Mouse (Mus musculus): ENCODE data around the gene Cdc20. TPM values are rescaled to one million over a fixed set of nuclear protein-coding genes. Genes with fewer than 3 reads are reported as not detected.

The Cdc20 gene
- polyA plus RNA-seq, 1 experiment from 2014 or later: 259 TPM

DNA sequence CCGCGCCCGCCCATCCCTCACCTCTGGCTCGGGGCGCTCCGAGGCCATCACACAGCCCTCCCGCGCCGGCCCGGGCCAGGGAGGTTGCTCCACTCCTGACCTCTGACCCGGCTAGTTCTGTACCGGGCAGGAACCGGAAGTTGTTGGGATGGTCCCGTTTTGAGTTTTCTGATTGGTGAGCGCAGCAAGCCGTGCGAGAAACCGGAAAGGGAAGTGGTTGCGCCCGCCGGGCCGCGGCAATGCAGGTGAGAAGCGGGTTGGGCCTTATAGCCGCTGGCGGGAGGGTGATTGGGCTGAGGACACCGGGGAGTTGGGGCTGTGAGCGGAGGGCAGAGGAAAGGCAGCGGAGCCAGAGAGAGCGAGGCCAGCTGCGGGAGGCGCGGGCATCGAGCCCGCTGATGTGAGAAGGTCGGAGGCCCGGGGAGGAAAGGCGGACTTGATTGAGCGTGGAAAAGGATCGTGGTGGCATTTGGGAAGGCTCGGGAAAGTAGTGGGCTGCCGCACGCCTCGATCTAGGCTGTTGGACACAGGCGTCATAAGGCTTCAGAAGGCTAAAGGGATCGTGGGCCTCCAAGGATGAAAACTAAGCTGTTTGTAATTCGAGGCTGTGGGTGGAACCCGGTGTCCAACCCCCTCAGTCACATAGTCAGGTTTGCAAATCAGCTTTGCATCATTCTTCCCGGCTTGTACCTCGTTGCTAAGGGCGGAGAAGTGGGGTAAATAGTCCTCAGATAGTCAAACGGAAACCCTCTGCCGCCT is 27.8 kb downstream of the Cdc20 start, which contains the start of the genes Szt2 and Med8:
TSS of gene Szt2 (minus strand) at position 132 of the 759 bp plus-strand sequence.
TSS of gene Med8 (plus strand) at position 196 of the 759 bp plus-strand sequence.
- no peaks in the 10 kb centered on the region for H3K27me3 ChIP-seq (replicated peaks; ENCODE audit: control insufficient read depth, insufficient read depth, low read length)
- DNase-seq (ENCODE audit: low spot score) (peak; percentile 90), ATAC-seq (replicated peaks; ENCODE audit: low FRiP score, low TSS enrichment, low read depth) (peak; percentile 94)
- H3K4me3 ChIP-seq (ENCODE audit: low read depth, low read length): peak within 1 kb of the TSS; percentile 98
- H3K36me3 ChIP-seq (ENCODE audit: control insufficient read depth, insufficient read depth, low read length): peaks cover 40% of the 10 kb centered on the region
- H3K4me1 ChIP-seq (replicated peaks; ENCODE audit: control insufficient read depth, insufficient read depth, low read length): peaks cover 14% of the 10 kb centered on the region
- H3K9me3 ChIP-seq (ENCODE audit: control insufficient read depth, low read length): no peaks in the 10 kb centered on the region
- peak within 1 kb of the TSS; percentile 47; the same call in 1 of the 2 replicates for H3K27ac ChIP-seq (ENCODE audit: low read depth)
- under 1% methylated on average over 53 of the region's 53 CpGs for WGBS
- H3K9ac ChIP-seq (ENCODE audit: low read length): peak within 1 kb of the TSS; percentile 87
- peak within 1 kb of the TSS; percentile 91 for H3K4me2 ChIP-seq (ENCODE audit: low read length)

DNA sequence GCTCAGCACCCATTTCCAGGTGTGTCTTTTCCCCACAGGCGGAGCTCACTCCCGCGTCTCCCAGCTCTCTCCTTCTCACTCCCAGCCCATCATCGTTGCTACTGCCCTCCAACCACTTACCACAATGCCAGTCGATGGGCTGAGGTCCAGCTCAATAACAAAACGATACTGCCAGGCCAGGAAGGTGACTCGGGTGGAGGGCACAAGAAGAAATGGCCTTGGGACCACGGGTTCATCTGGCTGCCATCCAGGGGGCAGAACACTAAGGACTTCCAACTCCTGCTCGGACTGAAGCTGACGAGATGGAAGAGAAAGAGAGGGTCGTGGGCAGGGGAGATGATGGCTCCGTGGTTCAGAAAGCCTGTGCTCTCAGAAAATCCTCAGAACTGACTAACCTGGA is 34.5 kb downstream of the Cdc20 start:
- H3K36me3 ChIP-seq (ENCODE audit: control insufficient read depth, insufficient read depth, low read length): peaks cover 56% of the 10 kb centered on the region
- no peaks in the 10 kb centered on the region for H3K9me3 ChIP-seq (ENCODE audit: control insufficient read depth, low read length)

DNA sequence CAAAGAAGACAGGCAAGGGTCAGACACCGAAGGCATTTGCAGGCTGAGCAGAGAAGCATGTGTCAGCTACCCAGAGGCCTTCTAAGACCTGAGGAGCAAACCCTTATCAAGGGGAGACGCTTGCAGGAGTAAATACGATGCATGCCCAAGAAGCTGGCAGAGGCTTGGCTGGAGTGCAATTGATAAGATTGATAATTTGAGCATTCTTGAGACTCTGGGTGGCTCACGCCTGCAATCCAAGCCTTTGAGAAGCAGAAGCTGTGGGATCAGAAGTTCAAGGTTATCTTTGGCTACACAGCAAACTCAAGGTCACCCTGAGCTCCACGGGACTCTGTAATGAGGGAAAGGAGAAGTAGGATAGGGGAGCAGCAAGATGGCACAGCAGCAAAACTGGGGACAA is 35.2 kb downstream of the Cdc20 start:
- Histone ChIP-seq H3K4me1 (replicated peaks; ENCODE audit: control insufficient read depth, insufficient read depth, low read length) (no peaks in the 10 kb centered on the region), H3K36me3 (ENCODE audit: control insufficient read depth, insufficient read depth, low read length) (peaks cover 64% of the 10 kb centered on the region), H3K4me2 (ENCODE audit: low read length) (no peak overlapping the region), H3K27me3 (replicated peaks; ENCODE audit: control insufficient read depth, insufficient read depth, low read length) (no peaks in the 10 kb centered on the region), H3K4me3 (ENCODE audit: low read depth, low read length) (no peak overlapping the region), H3K9me3 (ENCODE audit: control insufficient read depth, low read length) (no peaks in the 10 kb centered on the region), H3K9ac (ENCODE audit: low read length) (no peak overlapping the region), H3K27ac (ENCODE audit: low read depth) (no peak overlapping the region)
- ATAC-seq (replicated peaks; ENCODE audit: low FRiP score, low TSS enrichment, low read depth) (no peak), DNase-seq (ENCODE audit: low spot score) (no peak)
- 88% methylated on average over 5 of the region's 5 CpGs for WGBS

More for the DNA sequence above, 34.5 kb downstream of the Cdc20 start:
- Histone ChIP-seq H3K4me2 (ENCODE audit: low read length) (no peak overlapping the region), H3K4me3 (ENCODE audit: low read depth, low read length) (no peak overlapping the region), H3K27ac (ENCODE audit: low read depth) (no peak overlapping the region), H3K27me3 (replicated peaks; ENCODE audit: control insufficient read depth, insufficient read depth, low read length) (no peaks in the 10 kb centered on the region), H3K4me1 (replicated peaks; ENCODE audit: control insufficient read depth, insufficient read depth, low read length) (no peaks in the 10 kb centered on the region), H3K9ac (ENCODE audit: low read length) (no peak overlapping the region)
- 93% methylated on average over 12 of the region's 12 CpGs for WGBS
- no peak for DNase-seq (ENCODE audit: low spot score)
- no peak for ATAC-seq (replicated peaks; ENCODE audit: low FRiP score, low TSS enrichment, low read depth)

DNA sequence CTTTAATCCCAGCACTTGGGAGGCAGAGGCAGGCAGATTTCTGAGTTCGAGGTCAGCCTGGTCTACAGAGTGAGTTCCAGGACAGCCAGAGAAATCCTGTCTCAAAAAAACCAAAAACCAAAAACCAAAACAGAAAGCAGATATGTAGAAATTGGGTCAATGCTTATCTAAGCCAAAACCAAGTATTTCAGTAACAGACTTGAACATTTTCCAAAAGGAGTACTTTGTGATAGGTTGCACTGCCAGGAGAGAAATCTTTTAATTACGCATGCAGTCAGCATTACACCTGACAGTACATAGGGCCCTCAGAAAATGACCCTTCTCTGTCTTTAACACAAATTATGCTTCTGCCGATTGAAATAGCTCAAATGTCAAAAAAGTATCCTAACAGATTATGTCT is 35.7 kb downstream of the Cdc20 start:
- H3K27me3 ChIP-seq (replicated peaks; ENCODE audit: control insufficient read depth, insufficient read depth, low read length): no peaks in the 10 kb centered on the region
- no peak for DNase-seq (ENCODE audit: low spot score)
- no peak overlapping the region for H3K4me2 ChIP-seq (ENCODE audit: low read length)
- peaks cover 69% of the 10 kb centered on the region for H3K36me3 ChIP-seq (ENCODE audit: control insufficient read depth, insufficient read depth, low read length)
- no peak for ATAC-seq (replicated peaks; ENCODE audit: low FRiP score, low TSS enrichment, low read depth)
- H3K4me1 ChIP-seq (replicated peaks; ENCODE audit: control insufficient read depth, insufficient read depth, low read length): no peaks in the 10 kb centered on the region
- no peaks in the 10 kb centered on the region for H3K9me3 ChIP-seq (ENCODE audit: control insufficient read depth, low read length)
- no peak overlapping the region for H3K4me3 ChIP-seq (ENCODE audit: low read depth, low read length)
- no peak overlapping the region for H3K27ac ChIP-seq (ENCODE audit: low read depth)
- WGBS: 96% methylated on average over 3 of the region's 3 CpGs
- H3K9ac ChIP-seq (ENCODE audit: low read length): no peak overlapping the region

DNA sequence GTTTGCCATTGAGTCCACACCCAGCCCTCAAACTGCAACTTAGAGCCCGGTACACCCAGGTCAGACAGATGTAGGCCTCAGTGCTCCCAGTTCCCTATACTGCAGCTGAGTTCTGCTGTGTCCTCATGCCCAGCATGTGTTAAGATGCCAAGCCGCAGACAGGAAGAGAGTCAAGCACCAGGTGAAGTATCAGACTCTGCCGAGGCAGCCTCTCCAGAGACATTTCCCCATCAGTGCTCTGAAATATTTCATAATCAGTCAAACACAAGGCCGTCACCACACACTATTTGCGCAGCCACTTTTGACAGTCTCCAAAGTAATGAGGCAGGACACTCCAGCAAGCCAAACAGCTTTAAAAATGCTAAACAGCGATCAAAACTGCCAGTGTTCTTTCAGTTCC is 38.8 kb downstream of the Cdc20 start:
- no peak for DNase-seq (ENCODE audit: low spot score)
- Histone ChIP-seq H3K4me3 (ENCODE audit: low read depth, low read length) (no peak overlapping the region), H3K4me1 (replicated peaks; ENCODE audit: control insufficient read depth, insufficient read depth, low read length) (no peaks in the 10 kb centered on the region), H3K9ac (ENCODE audit: low read length) (no peak overlapping the region), H3K36me3 (ENCODE audit: control insufficient read depth, insufficient read depth, low read length) (peaks cover 89% of the 10 kb centered on the region), H3K4me2 (ENCODE audit: low read length) (no peak overlapping the region), H3K27ac (ENCODE audit: low read depth) (no peak overlapping the region), H3K9me3 (ENCODE audit: control insufficient read depth, low read length) (no peaks in the 10 kb centered on the region), H3K27me3 (replicated peaks; ENCODE audit: control insufficient read depth, insufficient read depth, low read length) (no peaks in the 10 kb centered on the region)
- ATAC-seq (replicated peaks; ENCODE audit: low FRiP score, low TSS enrichment, low read depth): no peak
- WGBS: 88% methylated on average over 6 of the region's 6 CpGs

DNA sequence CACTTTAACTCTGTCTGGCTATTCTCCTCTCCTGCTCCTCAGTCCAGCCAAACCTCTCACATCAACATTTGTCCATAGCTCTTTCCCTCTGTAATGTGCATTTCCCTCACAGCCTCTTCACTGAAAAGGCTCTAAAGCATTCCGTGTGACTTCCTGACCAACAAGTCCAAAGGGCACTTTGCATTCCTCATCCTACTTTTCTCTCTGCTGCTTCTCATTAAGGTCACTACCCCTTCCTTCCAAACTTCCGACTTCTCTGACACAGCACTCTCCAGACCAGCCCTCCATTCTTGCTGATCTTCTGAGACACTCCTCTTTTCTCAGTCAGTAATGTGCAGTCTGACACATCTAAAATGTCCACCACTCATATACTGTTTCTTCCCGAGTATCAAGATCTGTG is 40.7 kb downstream of the Cdc20 start:
- WGBS: 75% methylated on average over 3 of the region's 3 CpGs
- H3K4me3 ChIP-seq (ENCODE audit: low read depth, low read length): no peak overlapping the region
- no peak overlapping the region for H3K9ac ChIP-seq (ENCODE audit: low read length)
- H3K27ac ChIP-seq (ENCODE audit: low read depth): no peak overlapping the region
- no peaks in the 10 kb centered on the region for H3K9me3 ChIP-seq (ENCODE audit: control insufficient read depth, low read length)
- H3K36me3 ChIP-seq (ENCODE audit: control insufficient read depth, insufficient read depth, low read length): peaks cover 91% of the 10 kb centered on the region
- H3K4me1 ChIP-seq (replicated peaks; ENCODE audit: control insufficient read depth, insufficient read depth, low read length): no peaks in the 10 kb centered on the region
- ATAC-seq (replicated peaks; ENCODE audit: low FRiP score, low TSS enrichment, low read depth) (no peak), DNase-seq (ENCODE audit: low spot score) (no peak)
- no peaks in the 10 kb centered on the region for H3K27me3 ChIP-seq (replicated peaks; ENCODE audit: control insufficient read depth, insufficient read depth, low read length)
- no peak overlapping the region for H3K4me2 ChIP-seq (ENCODE audit: low read length)

DNA sequence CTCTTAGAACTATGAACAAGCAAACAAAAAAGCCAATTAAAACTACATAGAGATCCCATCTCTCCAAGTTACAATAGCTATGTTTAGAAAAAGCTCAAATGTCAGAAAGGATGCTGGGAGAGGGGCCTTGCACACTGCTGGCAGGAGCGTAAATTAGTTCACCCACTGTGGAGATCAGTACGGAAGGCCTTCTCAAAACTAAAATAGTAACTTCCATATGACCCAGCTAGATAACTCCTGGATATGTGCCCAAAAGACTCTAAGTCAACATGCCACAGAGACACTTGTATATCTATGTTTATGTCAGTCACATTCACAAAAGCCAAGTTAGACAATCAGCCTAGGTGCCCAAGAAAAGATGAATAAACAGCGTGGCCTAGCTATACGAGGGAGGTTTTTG is 41.9 kb downstream of the Cdc20 start:
- Histone ChIP-seq H3K4me1 (replicated peaks; ENCODE audit: control insufficient read depth, insufficient read depth, low read length) (no peaks in the 10 kb centered on the region), H3K27ac (ENCODE audit: low read depth) (no peak overlapping the region), H3K9me3 (ENCODE audit: control insufficient read depth, low read length) (no peaks in the 10 kb centered on the region), H3K4me3 (ENCODE audit: low read depth, low read length) (no peak overlapping the region), H3K9ac (ENCODE audit: low read length) (no peak overlapping the region), H3K36me3 (ENCODE audit: control insufficient read depth, insufficient read depth, low read length) (peaks cover 91% of the 10 kb centered on the region), H3K4me2 (ENCODE audit: low read length) (no peak overlapping the region), H3K27me3 (replicated peaks; ENCODE audit: control insufficient read depth, insufficient read depth, low read length) (no peaks in the 10 kb centered on the region)
- ATAC-seq (replicated peaks; ENCODE audit: low FRiP score, low TSS enrichment, low read depth) (no peak), DNase-seq (ENCODE audit: low spot score) (no peak)
- WGBS: 90% methylated on average over 4 of the region's 4 CpGs

DNA sequence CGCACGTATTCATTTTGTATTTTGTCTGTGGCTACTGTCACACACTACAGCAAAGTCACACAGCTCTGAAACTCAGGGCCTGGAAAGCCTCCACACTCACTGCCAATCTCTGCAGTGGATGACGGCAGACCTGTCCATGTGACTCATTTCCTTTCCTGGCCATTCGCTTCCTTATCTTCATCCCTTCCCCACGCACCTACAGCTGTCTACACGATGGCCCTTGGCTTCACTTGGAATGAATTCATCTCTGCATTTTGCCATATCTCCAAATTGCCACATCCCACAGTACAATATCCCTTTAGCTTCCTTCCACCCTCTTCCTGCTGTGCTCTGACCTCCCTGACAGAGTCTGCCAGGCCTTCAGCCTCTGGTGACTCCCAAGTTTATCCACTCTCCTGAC is 42.6 kb downstream of the Cdc20 start:
- Histone ChIP-seq H3K27ac (ENCODE audit: low read depth) (no peak overlapping the region), H3K36me3 (ENCODE audit: control insufficient read depth, insufficient read depth, low read length) (peaks cover 92% of the 10 kb centered on the region), H3K4me3 (ENCODE audit: low read depth, low read length) (no peak overlapping the region), H3K9me3 (ENCODE audit: control insufficient read depth, low read length) (no peaks in the 10 kb centered on the region), H3K4me2 (ENCODE audit: low read length) (no peak overlapping the region), H3K9ac (ENCODE audit: low read length) (no peak overlapping the region), H3K27me3 (replicated peaks; ENCODE audit: control insufficient read depth, insufficient read depth, low read length) (no peaks in the 10 kb centered on the region), H3K4me1 (replicated peaks; ENCODE audit: control insufficient read depth, insufficient read depth, low read length) (no peaks in the 10 kb centered on the region)
- WGBS: 89% methylated on average over 6 of the region's 6 CpGs
- ATAC-seq (replicated peaks; ENCODE audit: low FRiP score, low TSS enrichment, low read depth) (no peak), DNase-seq (ENCODE audit: low spot score) (no peak)

DNA sequence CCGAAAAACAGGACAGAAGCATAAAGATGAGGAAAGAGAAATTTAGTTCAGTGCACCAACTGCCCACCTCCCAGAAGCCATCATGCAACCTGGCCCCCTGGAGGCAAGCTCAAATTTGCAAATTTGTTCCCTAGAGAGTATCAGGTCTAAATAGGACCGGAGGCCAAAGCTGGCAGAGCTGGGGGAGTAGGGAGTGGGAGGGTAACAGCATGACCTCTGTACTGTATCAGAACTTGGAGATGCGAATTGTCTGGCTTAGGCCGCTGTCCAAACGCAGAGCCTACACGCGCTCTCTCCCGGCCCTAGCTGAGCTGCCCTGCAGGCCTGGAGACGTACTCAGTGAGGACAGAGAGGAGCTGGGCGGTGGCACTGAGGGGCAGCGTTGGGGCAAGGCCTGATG is 47.0 kb downstream of the Cdc20 start:
- DNase-seq (ENCODE audit: low spot score): no peak
- ATAC-seq (replicated peaks; ENCODE audit: low FRiP score, low TSS enrichment, low read depth): no peak
- no peak overlapping the region for H3K4me2 ChIP-seq (ENCODE audit: low read length)
- no peak overlapping the region for H3K27ac ChIP-seq (ENCODE audit: low read depth)
- peaks cover 94% of the 10 kb centered on the region for H3K36me3 ChIP-seq (ENCODE audit: control insufficient read depth, insufficient read depth, low read length)
- 93% methylated on average over 11 of the region's 11 CpGs for WGBS
- no peaks in the 10 kb centered on the region for H3K27me3 ChIP-seq (replicated peaks; ENCODE audit: control insufficient read depth, insufficient read depth, low read length)
- no peak overlapping the region for H3K9ac ChIP-seq (ENCODE audit: low read length)
- no peaks in the 10 kb centered on the region for H3K9me3 ChIP-seq (ENCODE audit: control insufficient read depth, low read length)
- no peak overlapping the region for H3K4me3 ChIP-seq (ENCODE audit: low read depth, low read length)
- H3K4me1 ChIP-seq (replicated peaks; ENCODE audit: control insufficient read depth, insufficient read depth, low read length): no peaks in the 10 kb centered on the region

Measured in intestine, embryonic 14.5 days (tissue).